Mouse (Mus musculus) CH12.LX (cell line): ENCODE data around the gene Sec16a. TPM values are rescaled to one million over a fixed set of nuclear protein-coding genes. Genes with fewer than 3 reads are reported as not detected.

ENCODE experiments used
- DNase-seq: peaks from one replicate; pipeline ENCODE4 v3.0.0-alpha.2; 2013; ENCODE audit errors: extremely low read depth
- H3K27ac ChIP-seq: 2 replicates; pipeline ENCODE4 v1.5.1; 2012; ENCODE audit warnings: low read depth, mild to moderate bottlenecking, control low read depth, moderate library complexity; ENCODE audit not compliant: insufficient read depth
- H3K27me3 ChIP-seq: replicated peaks from 2 replicates; pipeline ENCODE3; 2012; ENCODE audit warnings: inconsistent platforms
- H3K36me3 ChIP-seq, 2 experiments: replicated peaks in 1 of 2; 2 replicates each; pipeline versions ENCODE3 to v1.6.1; 2012; ENCODE audit warnings: inconsistent platforms in 1 of 2, low read length in 1 of 2, mild to moderate bottlenecking in 1 of 2, mixed read lengths in 1 of 2, moderate library complexity in 1 of 2; ENCODE audit not compliant: control insufficient read depth in 1 of 2, insufficient read depth in 1 of 2
- H3K4me1 ChIP-seq, 2 experiments: 2 replicates each; pipeline ENCODE4 v1.6.1; 2012; ENCODE audit warnings: inconsistent platforms in 1 of 2, moderate library complexity in 1 of 2; ENCODE audit not compliant: insufficient read depth in 2 of 2, control insufficient read depth in 1 of 2
- H3K4me2 ChIP-seq: 2 replicates; pipeline ENCODE4 v1.6.1; 2012; ENCODE audit warnings: low read depth, mild to moderate bottlenecking, control low read depth; ENCODE audit not compliant: poor library complexity, insufficient read depth, severe bottlenecking
- H3K4me3 ChIP-seq, 3 experiments: fragments of 150-350 bp in 1 of 3; sonication (generic) in 1 of 3; replicated peaks in 1 of 3; 2 replicates each; pipeline versions ENCODE3 to v1.5.1; 2011 to 2012; ENCODE audit warnings: low read depth in 2 of 3, low read length in 2 of 3, mild to moderate bottlenecking in 2 of 3, moderate library complexity in 2 of 3, control low read depth in 1 of 3, improper control_type of control experiment in 1 of 3, inconsistent platforms in 1 of 3, mixed read lengths in 1 of 3; ENCODE audit not compliant: poor library complexity in 1 of 3
- H3K79me2 ChIP-seq: replicated peaks from 2 replicates; pipeline ENCODE4 v1.6.1; 2012; ENCODE audit warnings: mild to moderate bottlenecking, moderate library complexity; ENCODE audit not compliant: control insufficient read depth, poor library complexity, insufficient read depth, severe bottlenecking; ENCODE audit errors: extremely low read depth
- H3K9ac ChIP-seq: 2 replicates; pipeline ENCODE4 v1.6.1; 2012; ENCODE audit warnings: low read depth, mild to moderate bottlenecking, control low read depth, moderate library complexity; ENCODE audit not compliant: insufficient read depth
- H3K9me3 ChIP-seq: replicated peaks from 2 replicates; pipeline ENCODE3; 2012; ENCODE audit warnings: low read length, inconsistent platforms, mixed read lengths
- BHLHE40 ChIP-seq: IDR thresholded peaks from 2 replicates; pipeline ENCODE4 v1.6.1; 2011; ENCODE audit warnings: mild to moderate bottlenecking, low read depth, low read length, improper control_type of control experiment
- CHD2 ChIP-seq: IDR thresholded peaks from 2 replicates; pipeline ENCODE4 v1.6.1; 2011; ENCODE audit warnings: low read length, improper control_type of control experiment
- CTCF ChIP-seq, 2 experiments: IDR thresholded peaks in 1 of 2; conservative IDR thresholded peaks in 1 of 2; 2 replicates each; pipeline ENCODE4 v1.5.1; 2011 to 2012; ENCODE audit warnings: low read depth in 2 of 2, low read length in 2 of 2, improper control_type of control experiment in 1 of 2, inconsistent platforms in 1 of 2, mild to moderate bottlenecking in 1 of 2, moderate library complexity in 1 of 2
- ETS1 ChIP-seq: conservative IDR thresholded peaks from 2 replicates; pipeline ENCODE4 v1.6.1; 2012; ENCODE audit warnings: low read depth, mild to moderate bottlenecking, inconsistent platforms, low read length, improper control_type of control experiment, moderate library complexity
- GABPA ChIP-seq: IDR thresholded peaks from 2 replicates; pipeline ENCODE4 v1.6.1; 2012; ENCODE audit warnings: low read depth, low read length, improper control_type of control experiment, inconsistent platforms; ENCODE audit not compliant: insufficient replicate concordance
- HCFC1 ChIP-seq: IDR thresholded peaks from 2 replicates; pipeline ENCODE4 v1.6.1; 2012; ENCODE audit warnings: low read depth, mild to moderate bottlenecking, inconsistent platforms, low read length, improper control_type of control experiment
- IRF4 ChIP-seq: IDR thresholded peaks from 2 replicates; pipeline ENCODE4 v1.6.1; 2014; ENCODE audit warnings: low read depth, mild to moderate bottlenecking, inconsistent platforms, low read length, improper control_type of control experiment
- JUN ChIP-seq: IDR thresholded peaks from 2 replicates; pipeline ENCODE4 v1.6.1; 2011; ENCODE audit warnings: low read depth, mild to moderate bottlenecking, low read length, improper control_type of control experiment, moderate library complexity; ENCODE audit not compliant: insufficient read depth
- JUND ChIP-seq: conservative IDR thresholded peaks from 2 replicates; pipeline ENCODE4 v1.6.1; 2011; ENCODE audit warnings: low read depth, low read length, improper control_type of control experiment
- KAT2A ChIP-seq: IDR thresholded peaks from 2 replicates; pipeline ENCODE4 v1.6.1; 2012; ENCODE audit warnings: low read length, improper control_type of control experiment, inconsistent platforms; ENCODE audit not compliant: insufficient replicate concordance
- MAFK ChIP-seq: IDR thresholded peaks from 2 replicates; pipeline ENCODE4 v1.6.1; 2011; ENCODE audit warnings: low read length, improper control_type of control experiment; ENCODE audit not compliant: insufficient replicate concordance
- NELFE ChIP-seq: IDR thresholded peaks from 2 replicates; pipeline ENCODE4 v1.6.1; 2011; ENCODE audit warnings: low read depth, low read length, improper control_type of control experiment
- NRF1 ChIP-seq: IDR thresholded peaks from 2 replicates; pipeline ENCODE4 v1.6.1; 2014; ENCODE audit warnings: low read depth, mild to moderate bottlenecking, inconsistent platforms, low read length, improper control_type of control experiment, moderate library complexity
- PAX5 ChIP-seq: IDR thresholded peaks from 2 replicates; pipeline ENCODE4 v1.6.1; 2012; ENCODE audit warnings: low read length, inconsistent platforms, mixed read lengths
- POLR2AphosphoS2 ChIP-seq: IDR thresholded peaks from 2 replicates; pipeline ENCODE4 v1.6.1; 2011; ENCODE audit warnings: low read depth, low read length, improper control_type of control experiment
- RAD21 ChIP-seq: IDR thresholded peaks from 2 replicates; pipeline ENCODE4 v1.6.1; 2011; ENCODE audit warnings: low read depth, mild to moderate bottlenecking, low read length, improper control_type of control experiment, moderate library complexity
- SMC3 ChIP-seq: IDR thresholded peaks from 2 replicates; pipeline ENCODE4 v1.6.1; 2011; ENCODE audit warnings: low read depth, low read length, improper control_type of control experiment
- TBP ChIP-seq: conservative IDR thresholded peaks from 2 replicates; pipeline ENCODE4 v1.6.1; 2011; ENCODE audit warnings: low read depth, low read length, improper control_type of control experiment
- TCF12 ChIP-seq: IDR thresholded peaks from 2 replicates; pipeline ENCODE4 v1.6.1; 2014; ENCODE audit warnings: low read depth, mild to moderate bottlenecking, inconsistent platforms, low read length, improper control_type of control experiment
- USF1 ChIP-seq: IDR thresholded peaks from 2 replicates; pipeline ENCODE4 v1.6.1; 2014; ENCODE audit warnings: low read depth, mild to moderate bottlenecking, inconsistent platforms, low read length, improper control_type of control experiment
- USF2 ChIP-seq: conservative IDR thresholded peaks from 2 replicates; pipeline ENCODE4 v1.6.1; 2011; ENCODE audit warnings: low read depth, low read length, improper control_type of control experiment
- ZKSCAN1 ChIP-seq: IDR thresholded peaks from 2 replicates; pipeline ENCODE4 v1.6.1; 2012; ENCODE audit warnings: low read depth, inconsistent platforms, low read length, improper control_type of control experiment, borderline replicate concordance
- ZMIZ1 ChIP-seq: IDR thresholded peaks from 2 replicates; pipeline ENCODE4 v1.6.1; 2012; ENCODE audit warnings: low read depth, mild to moderate bottlenecking, inconsistent platforms, low read length, improper control_type of control experiment
- dilution Hi-C: fragments of 300-500 bp; cut with MboI; formaldehyde crosslinking; loops from 2 replicates; pipeline ENCODE4 v1.14.3; 2020; ENCODE audit warnings: low sequenced_read_pairs; ENCODE audit not compliant: extremely low pct_unique_long_range_greater_than_20kb, extremely low pct_ligation_motif_present
- in situ Hi-C: fragments of 300-500 bp; cut with MboI; formaldehyde crosslinking; loops from 3 replicates; pipeline ENCODE4 v1.14.3; 2019; ENCODE audit warnings: low sequenced_read_pairs, low pct_ligation_motif_present, low pct_unique_long_range_greater_than_20kb, mixed read lengths
- polyA plus RNA-seq: library from polyadenylated mRNA; unstranded; fragments of >175 nt; gene quantifications from 2 replicates; pipeline ENCODE4 v1.2.1, GENCODE M21; 2012; ENCODE audit warnings: low read depth; ENCODE audit not compliant: insufficient read length
- total RNA-seq, 2 experiments: library from RNA; depleted of rRNA; stranded (reverse); fragments of 300-350 nt in 1 of 2; fragments of >200 nt in 1 of 2; gene quantifications; 2 replicates each; pipeline ENCODE4 v1.2.3; 2012 to 2014

Gene Sec16a
- total and polyA plus RNA-seq, 3 experiments = 22.8 to 38.9 (median 31.8) TPM

- Histone ChIP-seq H3K4me2 (no peak overlapping the region), H3K27me3 (no peaks in the 10 kb centered on the region), H3K9ac (no peak overlapping the region), H3K4me3 (no peak overlapping the region), H3K79me2 (peaks cover 2% of the 10 kb centered on the region; the same call in 1 of the 2 replicates)
- no peak for DNase-seq
- in situ Hi-C loops = no loop called here
- TF ChIP-seq CTCF (conservative IDR thresholded peaks at IDR 0.05 in 1 of 2, IDR thresholded peaks at IDR 0.05 in 1 of 2; ENCODE audit: low read depth in 2 of 2, low read length in 2 of 2) (no peak), ETS1 (no peak), HCFC1 (no peak), GABPA (no peak), IRF4 (no peak), ZMIZ1 (no peak), NELFE (no peak), RAD21 (no peak), ZKSCAN1 (no peak), NRF1 (no peak), CHD2 (no peak), JUND (no peak), TBP (no peak), SMC3 (no peak), JUN (no peak)
- TF ChIP-seq, all 38 proteins: peak for 0
- H3K36me3 ChIP-seq = peaks cover 72 to 89% of the 10 kb centered on the region in 2 experiments
- dilution Hi-C loops = no loop called here
- no peak overlapping the region for H3K27ac ChIP-seq
- H3K9me3 ChIP-seq = no peaks in the 10 kb centered on the region
- H3K4me1 ChIP-seq = no peaks in the 10 kb centered on the region
Measured at GRCm38 (mm10) chr2:26429851-26430250, 15.2 kb downstream of the Sec16a start.

- Histone ChIP-seq H3K36me3 (peaks cover 82 to 95% of the 10 kb centered on the region in 2 experiments), H3K79me2 (no peaks in the 10 kb centered on the region), H3K4me1 (no peaks in the 10 kb centered on the region), H3K9me3 (no peaks in the 10 kb centered on the region), H3K4me3 (no peak overlapping the region), H3K27me3 (no peaks in the 10 kb centered on the region), H3K27ac (no peak overlapping the region), H3K9ac (no peak overlapping the region), H3K4me2 (no peak overlapping the region)
- dilution Hi-C loops = no loop called here
- in situ Hi-C loops = no loop called here
- TF ChIP-seq USF1 (no peak), MAFK (no peak), PAX5 (no peak), IRF4 (no peak), USF2 (no peak), KAT2A (no peak), CTCF (conservative IDR thresholded peaks at IDR 0.05 in 1 of 2, IDR thresholded peaks at IDR 0.05 in 1 of 2; ENCODE audit: low read depth in 2 of 2, low read length in 2 of 2) (no peak), POLR2AphosphoS2 (no peak), TCF12 (no peak), BHLHE40 (no peak)
- no peak for DNase-seq
Measured at GRCm38 (mm10) chr2:26424541-26424940, 20.5 kb downstream of the Sec16a start.
